Mouse (Mus musculus): ENCODE data around the gene Epha4. TPM values are rescaled to one million over a fixed set of nuclear protein-coding genes. Genes with fewer than 3 reads are reported as not detected.

Epha4 gene
- total RNA-seq, 2 experiments from 2014 or later: 4.2 TPM

DNA sequence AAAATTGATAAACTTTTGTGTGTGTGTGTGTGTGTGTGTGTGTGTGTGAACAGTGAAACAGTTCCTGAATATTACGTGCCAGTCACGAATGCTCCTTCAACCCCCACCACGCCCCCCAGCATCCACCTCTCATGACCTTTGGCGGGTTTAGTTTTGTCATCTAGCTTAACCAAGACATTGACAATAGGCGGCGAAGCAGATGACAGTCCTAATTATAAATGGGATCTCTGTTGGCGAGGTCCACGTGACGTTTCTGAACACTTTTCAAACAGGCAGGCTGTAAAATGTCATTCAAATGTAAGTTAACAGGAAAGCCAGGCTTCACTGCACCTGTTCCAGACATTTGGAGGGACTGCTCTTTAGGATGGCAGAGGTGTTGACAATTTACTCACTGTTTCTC, 108.3 kb downstream of the Epha4 start:
- no peak for DNase-seq

DNA sequence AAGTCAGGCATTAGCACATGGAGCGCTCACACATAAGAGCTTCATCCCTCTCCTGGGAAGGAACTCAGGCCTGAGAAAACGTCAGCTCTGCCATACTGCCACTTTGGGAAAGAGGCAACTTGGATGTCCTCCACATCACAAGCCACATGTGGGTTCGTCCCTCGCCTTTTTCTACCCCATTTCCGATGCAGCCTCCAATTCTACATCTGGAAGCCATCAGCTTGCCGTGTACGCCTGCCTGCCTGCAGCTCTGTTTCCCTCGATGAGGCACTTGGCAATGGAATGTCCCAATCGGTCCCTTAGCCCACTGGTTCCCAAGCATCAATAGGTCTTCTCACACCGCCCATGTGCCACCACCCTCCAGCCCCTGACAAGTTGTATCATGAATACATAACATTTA, 110.4 kb downstream of the Epha4 start:
- DNase-seq: no peak

- no peak for DNase-seq
Observed at GRCm38 (mm10) chr1:77402942-77403341, 111.9 kb downstream of the Epha4 start.

DNA sequence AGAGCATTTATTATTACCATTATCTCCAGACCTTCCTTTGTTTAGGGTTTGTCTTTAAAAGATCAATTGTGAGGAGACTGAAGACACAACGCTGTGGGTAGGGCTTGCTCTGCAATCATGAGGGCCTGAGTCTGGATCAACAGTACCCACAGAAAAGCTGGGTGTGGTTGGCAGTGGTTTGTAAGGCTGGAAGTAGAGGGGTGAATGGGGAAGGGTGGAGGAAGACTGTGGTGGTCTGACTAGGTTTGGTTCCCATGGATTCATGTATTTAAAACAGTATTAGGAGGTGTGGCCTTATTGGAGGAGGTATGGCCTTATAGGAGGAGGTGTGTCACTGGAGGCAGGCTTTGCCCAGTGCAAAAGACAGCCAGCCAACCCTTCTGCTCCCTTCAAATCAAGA, 113.4 kb downstream of the Epha4 start:
- no peak for DNase-seq

DNA sequence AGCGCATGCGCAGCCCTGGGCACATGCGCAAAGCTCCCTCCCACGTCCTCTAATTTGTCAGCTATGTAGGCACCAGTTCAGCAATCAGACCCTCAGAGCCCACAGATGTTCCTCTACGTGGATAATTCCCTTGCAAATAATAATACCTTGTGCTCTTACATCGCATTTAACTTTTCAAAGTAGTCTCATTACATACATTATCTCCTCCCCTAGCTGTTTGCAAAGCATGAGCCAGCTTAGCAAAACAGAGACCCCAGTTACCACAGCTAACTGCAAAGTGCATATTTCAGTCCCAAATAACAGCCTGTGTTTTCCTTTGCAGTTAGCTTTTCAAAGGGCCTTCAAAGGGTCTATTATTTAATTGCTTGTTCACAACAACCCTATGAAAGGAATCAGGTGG, 123.3 kb downstream of the Epha4 start:
- no peak for DNase-seq

GRCm38 (mm10) chr1:77389069-77389468, 125.8 kb downstream of the Epha4 start:
- no peak for DNase-seq

GRCm38 (mm10) chr1:77388556-77388955, 126.3 kb downstream of the Epha4 start:
- no peak for DNase-seq

- DNase-seq: no peak
Observed at GRCm38 (mm10) chr1:77385613-77386012, 129.3 kb downstream of the Epha4 start.

- DNase-seq: no peak
Observed at GRCm38 (mm10) chr1:77383466-77383865, 131.4 kb downstream of the Epha4 start.

GRCm38 (mm10) chr1:77377550-77377980, 137.3 kb downstream of the Epha4 start:
- no peak for DNase-seq

DNA sequence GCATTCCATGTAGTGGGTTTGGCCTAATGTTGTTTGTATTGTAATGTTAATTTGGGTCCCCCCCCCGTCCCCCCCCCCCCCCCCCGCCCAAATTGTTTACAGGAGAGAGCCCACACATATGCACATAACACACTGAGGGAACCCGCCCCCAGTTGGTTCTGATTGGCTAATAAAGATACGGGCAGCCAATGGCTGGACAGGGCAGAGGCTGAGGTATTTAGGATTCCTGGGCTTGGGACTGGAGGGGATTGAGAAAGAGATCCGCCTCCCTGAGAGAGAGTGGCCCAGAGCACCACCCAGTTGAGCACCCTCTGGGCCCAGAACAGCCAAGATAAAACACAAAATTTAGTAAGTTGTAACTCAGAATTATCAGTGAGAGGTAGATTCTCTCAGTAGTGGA, 140.8 kb downstream of the Epha4 start:
- no peak for DNase-seq

- no peak for DNase-seq
Observed at GRCm38 (mm10) chr1:77370921-77371320, 144.0 kb downstream of the Epha4 start.

- no peak for DNase-seq
Observed at GRCm38 (mm10) chr1:77369255-77369837, 145.5 kb downstream of the Epha4 start.

- DNase-seq: no peak
Observed at GRCm38 (mm10) chr1:77365850-77366249, 149.0 kb downstream of the Epha4 start.

GRCm38 (mm10) chr1:77364596-77364995, 150.3 kb downstream of the Epha4 start:
- no peak for DNase-seq

DNA sequence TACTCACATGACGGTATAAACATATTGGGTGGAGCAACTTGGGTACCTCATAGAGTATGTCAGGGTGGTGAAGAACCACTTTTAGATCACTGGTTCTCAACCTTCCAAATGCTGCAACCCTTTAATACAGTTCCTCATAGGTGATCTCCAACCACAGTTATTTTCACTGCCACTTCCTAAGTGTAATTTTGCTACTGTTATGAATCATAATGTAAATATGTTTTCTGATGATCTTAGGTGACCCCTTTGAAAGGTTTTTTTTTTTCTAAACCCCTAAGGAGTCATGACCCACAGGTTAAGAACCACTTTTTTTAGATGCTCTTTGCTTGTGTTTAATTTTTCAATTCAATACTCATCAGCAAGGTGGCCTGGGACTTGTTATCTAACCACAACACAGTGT, 151.0 kb downstream of the Epha4 start:
- DNase-seq: no peak

GRCm38 (mm10) chr1:77346459-77346858, 168.4 kb downstream of the Epha4 start:
- no peak for DNase-seq

DNA sequence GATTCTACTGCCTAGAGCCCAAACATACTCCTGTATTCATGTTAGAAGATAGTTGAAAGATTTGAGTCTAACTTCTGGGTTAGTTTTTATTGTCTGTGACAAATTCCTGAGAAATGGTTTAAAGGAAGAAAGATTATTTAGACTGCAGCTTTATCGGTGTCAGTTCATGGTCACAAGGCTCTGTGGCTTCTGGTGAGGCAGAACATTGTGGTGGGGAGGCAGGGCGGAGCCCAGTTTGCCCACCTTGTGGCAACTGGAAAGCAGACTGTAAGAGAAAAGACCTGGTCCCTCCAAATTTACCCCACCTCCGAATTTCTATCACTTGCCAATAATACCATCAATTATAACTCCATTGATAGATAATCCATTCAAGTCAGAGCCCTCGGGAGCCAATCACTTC, 171.1 kb downstream of the Epha4 start:
- DNase-seq: no peak

- DNase-seq: no peak
Observed at GRCm38 (mm10) chr1:77339701-77340100, 175.2 kb downstream of the Epha4 start.

- DNase-seq: no peak
Observed at GRCm38 (mm10) chr1:77338346-77338745, 176.5 kb downstream of the Epha4 start.

DNA sequence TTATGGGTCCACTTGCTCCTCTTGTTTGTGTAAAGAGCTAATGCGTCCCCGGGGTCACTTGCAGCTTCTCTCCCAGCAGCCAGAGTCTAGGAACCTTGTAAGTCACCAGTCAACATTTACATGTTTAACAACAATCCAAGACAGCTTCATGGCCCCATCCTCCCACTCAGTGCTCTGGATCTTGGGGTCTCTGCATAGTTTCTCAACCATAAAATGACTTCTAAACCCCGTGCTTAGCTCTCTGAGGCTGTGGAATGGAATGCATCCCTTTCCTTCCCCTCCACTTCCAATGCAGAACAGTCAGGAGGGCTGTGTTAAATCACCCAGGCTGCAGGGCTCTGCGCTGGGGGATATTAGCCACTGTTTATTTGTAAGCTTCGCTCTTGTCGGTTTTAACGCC, 178.0 kb downstream of the Epha4 start:
- no peak for DNase-seq

GRCm38 (mm10) chr1:77318597-77319127, 196.2 kb downstream of the Epha4 start:
- DNase-seq: no peak

Data from adrenal gland, postnatal 10 days (tissue).